Mouse (Mus musculus) thymus, postnatal 4 days (tissue): ENCODE data around the gene Nhp2.
"Not testable (repeated sequence)": the region's sequence is repeated elsewhere in the genome, so short reads cannot be mapped to it uniquely, and the experiment has no call there.

ENCODE experiments used
- DNase-seq: peaks from one replicate; pipeline ENCODE4 v3.0.0; 2021

The Nhp2 gene

GRCm38 (mm10) chr11:51664747-51665146 is 45.2 kb downstream of the Nhp2 start:
- DNase-seq = not testable (repeated sequence)

- DNase-seq = no peak
Measured at GRCm38 (mm10) chr11:51670846-51671245, 51.3 kb downstream of the Nhp2 start.

DNA sequence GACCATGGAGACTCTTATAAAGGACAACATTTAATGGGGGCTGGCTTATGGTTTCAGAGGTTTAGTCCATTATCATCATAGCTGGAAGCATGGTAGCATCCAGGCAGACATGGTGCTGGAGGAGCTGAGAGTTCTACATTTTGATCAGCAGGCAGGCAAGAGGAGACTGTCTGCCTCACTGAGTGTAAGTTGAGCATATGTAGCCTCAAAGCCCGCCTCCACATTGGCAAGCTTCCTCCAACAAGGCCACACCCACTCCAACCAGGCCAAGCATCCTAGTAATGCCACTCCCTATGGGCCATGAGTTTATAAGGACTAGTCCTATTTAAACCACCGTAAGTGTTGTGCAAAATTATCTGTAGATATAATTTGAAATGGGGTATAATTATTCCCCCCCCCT is 51.8 kb downstream of the Nhp2 start:
- DNase-seq = no peak

- DNase-seq = no peak
Measured at GRCm38 (mm10) chr11:51673291-51673690, 53.8 kb downstream of the Nhp2 start.
